Mouse (Mus musculus) monocyte, adult 2 months (primary cell): ENCODE data around the gene E130114P18Rik.

Experiments used
- DNase-seq, 2 experiments: peaks; one replicate each; pipeline ENCODE4 v3.0.0; 2022; ENCODE audit warnings: low spot score in 2 of 2, low read depth in 1 of 2

E130114P18Rik gene

GRCm38 (mm10) chr4:97611251-97611847, 166.5 kb downstream of the E130114P18Rik start:
- DNase-seq, result no peak

DNA sequence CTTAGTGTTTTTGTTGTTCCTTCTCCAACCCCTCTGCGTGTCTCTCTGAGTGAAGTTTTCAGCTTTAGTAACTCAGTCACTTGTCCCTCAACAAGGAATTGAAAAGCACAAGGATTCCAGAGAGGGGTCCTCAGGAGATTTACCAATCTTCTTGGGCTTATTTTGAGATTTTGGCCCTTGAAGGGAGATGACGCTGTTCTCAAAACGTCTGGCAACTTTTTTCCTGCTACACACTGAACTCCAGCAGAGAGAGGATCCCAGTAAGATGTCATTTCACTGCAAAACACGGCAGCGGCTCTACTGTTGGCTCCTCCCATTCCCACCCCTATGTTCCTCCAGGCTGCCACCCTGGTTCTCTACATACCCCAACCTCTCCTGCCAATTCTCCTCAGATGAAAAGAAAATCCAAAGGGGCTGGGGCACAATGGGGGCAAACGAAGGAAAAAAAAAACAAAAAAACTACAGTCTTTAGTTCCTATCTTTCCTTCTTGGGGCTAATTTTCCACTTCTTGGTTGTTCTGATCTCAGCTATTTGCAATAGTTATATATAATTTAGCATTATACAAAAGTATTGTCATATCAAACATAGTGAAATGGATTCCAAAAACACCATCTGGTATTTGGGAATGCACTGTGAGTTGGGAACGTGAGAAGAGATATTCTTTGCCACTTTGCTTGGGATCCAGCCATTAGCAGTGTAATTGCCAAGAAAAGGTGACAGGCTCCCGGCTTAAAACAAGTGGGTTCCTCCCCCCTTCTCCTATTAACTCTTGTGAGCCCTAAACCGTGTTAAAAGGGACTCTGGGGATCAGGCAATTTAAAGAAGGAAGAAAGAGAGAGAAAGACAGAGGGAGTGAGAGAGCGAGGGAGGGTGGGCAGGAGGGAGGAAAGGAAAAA, 167.8 kb downstream of the E130114P18Rik start:
- DNase-seq, result no peak

GRCm38 (mm10) chr4:97609329-97609728, 168.5 kb downstream of the E130114P18Rik start:
- DNase-seq, result no peak

DNA sequence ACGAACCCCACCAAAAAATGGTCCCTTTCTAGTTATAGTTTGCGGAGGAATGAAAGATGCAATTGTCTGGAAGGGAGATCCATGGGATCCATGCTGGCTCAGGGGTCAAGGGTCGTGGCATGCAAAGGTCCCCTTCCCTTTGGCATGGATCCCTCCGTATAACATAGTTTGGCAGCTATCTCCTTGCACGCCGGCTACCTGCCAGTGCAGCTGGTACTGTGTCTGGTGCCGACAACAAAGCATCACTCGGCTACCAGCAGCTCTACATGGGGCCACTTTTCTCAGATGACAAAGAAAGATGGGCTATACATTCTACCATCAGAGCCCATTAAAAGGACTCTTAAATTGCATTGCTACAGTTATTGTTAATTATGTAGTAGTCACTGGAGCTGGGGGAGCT, 169.2 kb downstream of the E130114P18Rik start:
- no peak for DNase-seq

GRCm38 (mm10) chr4:97608134-97608533, 169.7 kb downstream of the E130114P18Rik start:
- no peak for DNase-seq

GRCm38 (mm10) chr4:97607169-97607568, 170.7 kb downstream of the E130114P18Rik start:
- no peak for DNase-seq

DNA sequence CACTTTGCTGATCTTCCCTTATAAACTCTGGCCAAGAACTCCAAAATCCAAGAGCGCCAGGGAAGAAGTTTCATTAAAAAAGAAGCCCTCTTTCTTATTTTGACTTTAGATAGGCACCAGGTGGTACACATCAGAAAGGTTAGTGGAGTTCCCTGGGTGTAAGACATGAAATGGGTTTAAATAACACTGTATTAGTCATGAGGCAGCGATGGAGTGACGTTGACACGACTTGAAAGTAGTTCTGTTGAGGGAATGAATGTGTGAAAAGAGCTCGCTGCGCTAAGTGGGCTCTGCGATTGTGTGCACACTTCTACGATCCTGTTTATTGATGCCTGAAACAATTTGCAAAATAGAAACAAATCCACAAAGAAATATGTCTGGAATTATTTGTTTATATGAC, 171.4 kb downstream of the E130114P18Rik start:
- DNase-seq, result no peak

- DNase-seq, result no peak
These were observed 175.3 kb downstream of the E130114P18Rik start for GRCm38 (mm10) chr4:97602579-97602978.

- DNase-seq, result no peak
These were observed 176.7 kb downstream of the E130114P18Rik start for GRCm38 (mm10) chr4:97600875-97601835.

- no peak for DNase-seq
These were observed 180.4 kb downstream of the E130114P18Rik start for GRCm38 (mm10) chr4:97597443-97597842.

- DNase-seq, result no peak
These were observed 181.5 kb downstream of the E130114P18Rik start for GRCm38 (mm10) chr4:97596348-97596747.

DNA sequence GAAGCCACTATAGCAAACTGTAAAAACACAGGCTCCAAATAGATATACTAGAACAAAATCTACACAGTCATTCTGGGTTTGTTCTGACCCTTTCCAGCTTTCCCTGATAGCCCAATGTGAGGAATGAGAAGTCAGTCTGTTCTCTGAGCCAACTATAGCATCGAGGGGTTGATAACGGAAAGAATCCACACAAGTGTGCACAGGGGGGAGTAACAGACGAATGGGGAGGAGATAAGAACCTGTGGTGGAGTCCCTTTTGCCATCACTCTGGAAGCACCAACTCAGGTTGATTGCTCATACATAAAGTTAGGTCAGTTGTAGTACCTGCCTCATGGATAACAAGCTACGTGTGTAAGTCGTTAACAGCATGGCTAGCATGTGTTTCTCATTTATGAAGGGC, 184.0 kb downstream of the E130114P18Rik start:
- no peak for DNase-seq

- DNase-seq, result no peak
These were observed 188.1 kb downstream of the E130114P18Rik start for GRCm38 (mm10) chr4:97589790-97590189.

DNA sequence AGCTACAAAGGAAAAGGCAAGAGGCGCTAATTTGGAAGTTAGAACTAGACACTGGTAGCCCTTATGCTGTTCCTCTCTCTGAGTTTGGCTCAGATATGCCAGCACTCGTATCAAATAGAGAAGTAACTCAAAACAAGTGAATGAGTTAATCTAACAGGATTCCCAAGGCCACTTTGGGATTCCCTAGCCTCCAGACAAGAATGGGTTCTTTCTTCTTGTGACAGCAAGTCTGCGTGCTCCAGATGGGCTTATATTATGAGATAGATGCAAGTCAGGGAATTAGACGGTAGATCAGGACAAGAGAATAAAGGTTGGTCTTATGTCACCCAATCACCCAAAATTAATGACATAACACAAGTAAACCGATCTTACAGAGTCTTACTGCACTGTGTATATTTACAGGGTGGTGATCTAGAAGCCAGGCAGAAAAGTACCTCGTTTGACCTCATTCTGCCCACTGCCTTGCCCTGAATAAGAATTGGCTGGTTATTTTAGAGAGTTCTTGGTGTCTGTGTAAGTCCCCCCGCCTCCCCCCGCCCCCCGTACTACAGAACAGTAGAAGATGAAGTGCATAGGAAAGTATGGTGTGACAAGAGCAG, 190.4 kb downstream of the E130114P18Rik start:
- no peak for DNase-seq

DNA sequence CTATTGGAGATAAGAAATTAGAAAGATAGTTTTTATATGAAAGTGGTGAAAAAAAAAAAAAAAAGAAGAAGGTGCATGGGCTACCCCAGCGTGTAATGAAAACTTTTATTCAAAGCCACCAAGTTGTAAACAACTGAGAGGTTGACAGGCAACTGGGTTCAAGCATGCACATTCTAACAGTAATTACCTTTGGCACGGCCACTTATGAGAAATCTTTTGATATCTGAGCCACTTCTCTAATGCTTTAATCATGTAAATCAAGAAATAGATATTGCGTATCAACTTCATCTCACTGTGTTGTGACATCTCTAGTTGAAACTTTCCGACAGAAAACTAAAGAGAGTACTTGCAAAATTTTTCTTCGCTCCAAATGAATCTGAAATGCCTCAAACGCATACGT, 192.7 kb downstream of the E130114P18Rik start:
- DNase-seq, result no peak

- no peak for DNase-seq
These were observed 193.3 kb downstream of the E130114P18Rik start for GRCm38 (mm10) chr4:97584445-97585130.

- no peak for DNase-seq
These were observed 195.0 kb downstream of the E130114P18Rik start for GRCm38 (mm10) chr4:97582796-97583430.

DNA sequence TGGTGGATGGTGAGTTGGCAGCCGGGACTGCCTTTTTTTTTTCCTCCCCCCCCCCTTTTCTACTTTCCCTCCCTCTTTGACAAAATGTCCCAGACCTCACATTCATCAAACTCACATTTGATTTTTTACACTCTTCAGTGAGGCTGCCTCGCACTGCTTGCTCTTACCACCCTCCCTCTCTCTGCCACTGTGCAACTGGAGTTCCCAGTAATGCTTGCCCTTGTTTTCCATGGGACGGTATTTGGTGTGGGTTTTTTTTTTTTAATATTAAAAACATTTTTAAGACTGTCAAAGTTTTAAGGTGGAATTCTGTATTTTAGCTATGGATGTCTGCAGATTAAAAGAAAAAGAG, 195.8 kb downstream of the E130114P18Rik start:
- no peak for DNase-seq

GRCm38 (mm10) chr4:97581314-97582063, 196.4 kb downstream of the E130114P18Rik start:
- no peak for DNase-seq
